Mouse (Mus musculus) heart, postnatal 0 days (tissue): ENCODE measurements around the gene Npc1l1. TPM values are rescaled to one million over a fixed set of nuclear protein-coding genes. Genes with fewer than 3 reads are reported as not detected.
A peak's percentile ranks its signal among the peaks of the same experiment; 100 is the strongest.

Experiments used
- ATAC-seq: fragments of 200-750 bp; cut with Nextera tagmentation; 2 replicates; pipeline ENCODE4 v1.8.0; 2017; ENCODE audit warnings: low read depth, moderate number of reproducible peaks, moderate library complexity; ENCODE audit not compliant: insufficient read depth
- DNase-seq: peaks from one replicate; pipeline ENCODE4 v3.0.0-alpha.2; 2016; ENCODE audit warnings: low spot score
- H3K27ac ChIP-seq: fragments of 300-500 bp; sonication (generic); 2 replicates; pipeline ENCODE4 v1.5.1; 2014; ENCODE audit warnings: low read depth, mild to moderate bottlenecking
- H3K27me3 ChIP-seq: fragments of 300-500 bp; sonication (generic); 2 replicates; pipeline ENCODE4 v1.6.1; 2014; ENCODE audit warnings: low read length, mixed read lengths; ENCODE audit not compliant: control insufficient read depth, insufficient read depth
- H3K36me3 ChIP-seq: fragments of 300-500 bp; sonication (generic); replicated peaks from 2 replicates; pipeline ENCODE4 v1.6.1; 2014; ENCODE audit warnings: low read length, mixed read lengths; ENCODE audit not compliant: control insufficient read depth, insufficient read depth
- H3K4me1 ChIP-seq: fragments of 300-500 bp; sonication (generic); 2 replicates; pipeline ENCODE4 v1.6.1; 2014; ENCODE audit warnings: antibody characterized with exemption; ENCODE audit not compliant: control insufficient read depth, insufficient read depth
- H3K4me2 ChIP-seq: fragments of 300-500 bp; sonication (generic); 2 replicates; pipeline ENCODE4 v1.6.1; 2014; ENCODE audit warnings: low read depth, mild to moderate bottlenecking, low read length, moderate library complexity
- H3K4me3 ChIP-seq: fragments of 300-500 bp; sonication (generic); 2 replicates; pipeline ENCODE4 v1.5.1; 2014; ENCODE audit warnings: low read depth, low read length
- H3K9ac ChIP-seq: fragments of 300-500 bp; sonication (generic); replicated peaks from 2 replicates; pipeline ENCODE4 v1.6.1; 2014; ENCODE audit warnings: low read depth, low read length, mixed read lengths
- H3K9me3 ChIP-seq: fragments of 300-500 bp; sonication (generic); replicated peaks from 2 replicates; pipeline ENCODE4 v1.6.1; 2016; ENCODE audit warnings: low read length; ENCODE audit not compliant: control insufficient read depth
- CTCF ChIP-seq: IDR thresholded peaks from 2 replicates; pipeline ENCODE4 v1.5.1; 2016; ENCODE audit warnings: antibody characterized with exemption, control low read depth, low read depth
- EP300 ChIP-seq: IDR thresholded peaks from 2 replicates; pipeline ENCODE4 v1.6.1; 2016; ENCODE audit warnings: antibody characterized with exemption, low read depth
- WGBS: fragments of 180-500 bp; shearing (Covaris S2); extraction: QIAGEN DNeasy Blood & Tissue Kit; methylation state at CpG from one replicate; pipeline ENCODE4 v1.1.7; 2014; 5-methylcytosine and 5-hydroxymethylcytosine counted together
- polyA plus RNA-seq: library from polyadenylated mRNA; unstranded; fragments of >200 nt; fragmentation: Nextera tagmentation; extraction: Ambion mirVana; gene quantifications from 2 replicates; pipeline ENCODE4 v1.2.1, GENCODE M21; 2015
- total RNA-seq: library from RNA; depleted of rRNA; stranded (reverse); fragments of >200 nt; gene quantifications from 2 replicates; pipeline ENCODE4 v1.2.3, GENCODE M21; 2014; ENCODE audit warnings: low replicate concordance

The Npc1l1 gene
- total and polyA plus RNA-seq, 2 experiments from 2014 or later, result 0.04 TPM; not detected in 1

- Histone ChIP-seq H3K9me3 (no peaks in the 10 kb centered on the region), H3K27ac (no peak overlapping the region), H3K4me2 (no peak overlapping the region), H3K9ac (no peak overlapping the region), H3K36me3 (no peaks in the 10 kb centered on the region), H3K27me3 (no peaks in the 10 kb centered on the region), H3K4me3 (no peak overlapping the region), H3K4me1 (no peaks in the 10 kb centered on the region)
- ATAC-seq (no peak), DNase-seq (no peak)
- TF ChIP-seq CTCF, result no peak
- no peak for TF ChIP-seq EP300
- 79% methylated on average over 6 of the region's 6 CpGs for WGBS
Observed at GRCm38 (mm10) chr11:6219967-6220366, 10.0 kb downstream of the Npc1l1 start.

DNA sequence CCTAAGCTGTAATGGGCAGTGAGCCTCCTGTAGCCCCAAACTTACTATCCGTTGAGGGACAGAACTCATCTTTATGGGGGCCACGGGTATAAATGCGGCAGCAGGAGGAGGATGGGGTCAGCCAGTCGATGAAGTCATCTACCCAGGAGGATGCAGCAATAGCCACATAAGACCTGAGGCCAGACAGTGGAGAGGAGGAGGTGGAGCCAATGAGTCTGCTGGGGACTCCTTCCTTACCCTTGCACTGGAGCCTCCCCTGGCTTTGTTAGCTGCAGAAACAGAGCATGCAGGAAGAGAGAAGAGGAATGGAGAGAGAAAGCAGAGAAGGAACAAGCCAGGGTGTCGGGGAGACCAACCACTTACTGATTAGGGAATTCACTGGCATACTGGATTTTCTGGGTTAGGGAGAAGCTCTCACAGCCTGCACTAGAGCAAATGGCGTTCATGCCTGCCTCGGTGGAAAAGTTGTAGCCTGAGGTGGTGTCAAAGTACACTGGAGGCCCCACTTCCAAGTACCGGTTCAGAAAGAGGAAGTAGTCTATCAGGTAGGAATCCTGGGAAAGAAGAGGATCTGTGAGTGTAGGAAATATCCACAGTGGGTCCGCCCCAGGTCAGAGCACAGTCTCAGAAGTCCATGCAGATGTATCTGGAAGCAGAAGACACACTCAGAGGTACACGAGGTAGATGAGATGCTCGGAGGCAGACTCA, 11.6 kb downstream of the Npc1l1 start:
- no peaks in the 10 kb centered on the region for H3K4me1 ChIP-seq
- no peaks in the 10 kb centered on the region for H3K9me3 ChIP-seq
- no peak for DNase-seq
- 62% methylated on average over 11 of the region's 11 CpGs for WGBS
- no peak for ATAC-seq
- H3K9ac ChIP-seq, result no peak overlapping the region
- H3K4me3 ChIP-seq, result no peak overlapping the region
- no peak overlapping the region for H3K4me2 ChIP-seq
- no peaks in the 10 kb centered on the region for H3K36me3 ChIP-seq
- H3K27ac ChIP-seq, result no peak overlapping the region
- no peaks in the 10 kb centered on the region for H3K27me3 ChIP-seq
- TF ChIP-seq CTCF (no peak), EP300 (no peak)

GRCm38 (mm10) chr11:6216834-6217233, 13.1 kb downstream of the Npc1l1 start:
- H3K4me1 ChIP-seq, result no peaks in the 10 kb centered on the region
- H3K4me3 ChIP-seq, result no peak overlapping the region
- H3K9me3 ChIP-seq, result no peaks in the 10 kb centered on the region
- 22% methylated on average over 3 of the region's 3 CpGs for WGBS
- ATAC-seq, result peak; percentile 58
- no peak overlapping the region for H3K9ac ChIP-seq
- no peaks in the 10 kb centered on the region for H3K27me3 ChIP-seq
- peak; percentile 12 for DNase-seq
- TF ChIP-seq EP300, result no peak
- no peak for TF ChIP-seq CTCF
- H3K27ac ChIP-seq, result no peak overlapping the region
- H3K36me3 ChIP-seq, result no peaks in the 10 kb centered on the region
- no peak overlapping the region for H3K4me2 ChIP-seq

GRCm38 (mm10) chr11:6208158-6208557, 21.8 kb downstream of the Npc1l1 start:
- WGBS, result 85% methylated on average over 1 of the region's 1 CpGs
- Histone ChIP-seq H3K36me3 (no peaks in the 10 kb centered on the region), H3K4me2 (no peak overlapping the region), H3K9me3 (no peaks in the 10 kb centered on the region; the same call in 1 of the 2 replicates), H3K27me3 (no peaks in the 10 kb centered on the region), H3K4me3 (no peak overlapping the region), H3K27ac (no peak overlapping the region), H3K4me1 (no peaks in the 10 kb centered on the region), H3K9ac (no peak overlapping the region)
- no peak for TF ChIP-seq EP300
- TF ChIP-seq CTCF, result no peak
- DNase-seq (no peak), ATAC-seq (no peak)

- H3K4me2 ChIP-seq, result no peak overlapping the region
- ATAC-seq, result no peak
- no peaks in the 10 kb centered on the region; the same call in 1 of the 2 replicates for H3K9me3 ChIP-seq
- no peaks in the 10 kb centered on the region for H3K4me1 ChIP-seq
- no peak overlapping the region for H3K9ac ChIP-seq
- H3K36me3 ChIP-seq, result no peaks in the 10 kb centered on the region
- no peak overlapping the region for H3K4me3 ChIP-seq
- H3K27me3 ChIP-seq, result no peaks in the 10 kb centered on the region
- TF ChIP-seq EP300, result no peak
- no peak for TF ChIP-seq CTCF
- no peak overlapping the region for H3K27ac ChIP-seq
- WGBS, result 76% methylated on average over 2 of the region's 2 CpGs
- no peak for DNase-seq
Observed at GRCm38 (mm10) chr11:6207090-6207489, 22.9 kb downstream of the Npc1l1 start.

DNA sequence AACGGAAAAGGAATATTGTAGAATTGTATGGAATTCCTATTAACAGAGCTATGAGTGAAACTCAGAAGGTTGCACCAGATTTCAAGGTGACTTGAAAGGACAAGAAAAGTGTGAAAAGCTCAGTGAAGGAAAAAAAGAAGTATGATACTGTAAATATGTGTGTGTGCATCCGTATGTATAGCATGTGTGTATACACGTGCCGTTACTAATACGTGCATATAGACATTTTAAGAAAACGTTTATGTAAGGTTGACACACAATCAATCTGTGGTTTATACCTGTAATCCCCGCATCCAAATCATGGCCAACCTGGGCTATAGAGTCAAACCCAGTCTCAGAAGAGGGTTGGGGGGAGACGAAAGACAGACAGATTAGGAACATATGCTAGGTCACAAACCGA, 29.4 kb downstream of the Npc1l1 start:
- 21% methylated on average over 9 of the region's 9 CpGs for WGBS
- no peaks in the 10 kb centered on the region for H3K36me3 ChIP-seq
- ATAC-seq, result no peak

More for the DNA sequence above, 29.4 kb downstream of the Npc1l1 start:
- Histone ChIP-seq H3K4me3 (peak overlapping the region; percentile 79), H3K4me1 (peaks cover 14% of the 10 kb centered on the region), H3K27me3 (no peaks in the 10 kb centered on the region), H3K9me3 (no peaks in the 10 kb centered on the region), H3K4me2 (peak overlapping the region; percentile 92), H3K27ac (peak overlapping the region; percentile 98), H3K9ac (peak overlapping the region; percentile 85)
- TF ChIP-seq CTCF, result no peak
- no peak for TF ChIP-seq EP300
- DNase-seq, result no peak
